Mouse (Mus musculus) retina, embryonic 14.5 days (tissue): ENCODE results near the gene Sik1.

ENCODE experiments used
- DNase-seq: peaks from one replicate; pipeline ENCODE4 v3.0.0-alpha.2; 2015; ENCODE audit warnings: low spot score

The Sik1 gene

GRCm38 (mm10) chr17:31806496-31806895 lies 49.1 kb downstream of the Sik1 start:
- DNase-seq = no peak

GRCm38 (mm10) chr17:31806025-31806424 lies 49.6 kb downstream of the Sik1 start:
- no peak for DNase-seq

GRCm38 (mm10) chr17:31805585-31805984 lies 50.0 kb downstream of the Sik1 start:
- no peak for DNase-seq

- no peak for DNase-seq
These were observed 53.2 kb downstream of the Sik1 start for GRCm38 (mm10) chr17:31802272-31803017.

DNA sequence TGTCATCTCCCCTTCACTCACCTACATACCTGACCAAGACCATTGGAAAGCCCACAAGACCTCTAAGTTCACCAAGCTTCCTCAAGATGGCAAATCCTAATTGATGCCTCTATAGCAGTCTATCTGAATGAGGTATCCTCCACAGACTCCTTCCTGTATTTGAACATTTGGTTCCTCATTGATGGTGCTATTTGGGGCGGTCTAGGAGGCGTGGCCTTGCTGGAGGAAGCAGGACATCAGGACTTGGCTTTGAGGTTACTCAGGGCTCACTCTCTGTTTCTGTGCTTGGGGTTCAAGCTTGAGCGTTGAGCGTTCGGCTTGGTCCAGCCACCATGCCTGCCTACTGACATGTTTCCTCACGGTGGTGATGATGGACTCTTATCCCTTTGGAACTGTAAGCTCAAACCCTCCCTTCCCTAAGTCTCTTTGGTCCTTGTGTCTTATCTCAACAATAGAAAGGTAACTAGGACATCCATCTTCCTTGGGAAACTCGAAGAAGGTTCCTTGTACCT lies 54.7 kb downstream of the Sik1 start:
- DNase-seq = no peak

- DNase-seq = no peak
These were observed 59.7 kb downstream of the Sik1 start for GRCm38 (mm10) chr17:31795893-31796292.
